Mouse (Mus musculus) ES-Bruce4 (cell line): Measurements from ENCODE around the gene Arntl.

Source experiments
- CTCF ChIP-seq: IDR thresholded peaks from one replicate; pipeline ENCODE4 v1.8.1; 2011; ENCODE audit warnings: low read depth, low read length
- POLR2A ChIP-seq: IDR thresholded peaks from one replicate; pipeline ENCODE4 v1.8.1; 2011; ENCODE audit warnings: low read length; ENCODE audit not compliant: insufficient read depth

DNA sequence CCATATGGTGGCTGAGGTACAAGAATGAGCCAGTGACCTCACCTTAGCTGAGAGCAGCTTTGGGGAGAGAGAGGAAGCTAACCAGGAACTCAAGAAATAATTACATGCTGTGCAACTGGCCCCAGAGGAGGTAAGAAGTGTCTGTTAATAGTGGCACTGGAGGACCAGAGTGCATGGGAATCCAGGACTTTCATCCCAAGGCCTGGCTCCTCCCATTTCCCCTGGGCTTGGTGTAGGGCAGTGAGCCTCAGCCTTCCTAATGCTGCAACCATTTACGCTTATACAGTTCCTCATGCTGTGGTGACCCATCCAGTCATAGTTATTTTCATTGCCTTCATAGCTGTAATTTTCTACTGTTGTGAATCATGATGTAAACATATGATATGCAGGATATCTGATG, 17.4 kb downstream of the Arntl start:
- TF ChIP-seq CTCF: no peak
- no peak for TF ChIP-seq POLR2A
